Mouse (Mus musculus): ENCODE data around the gene Trim80. TPM values are rescaled to one million over a fixed set of nuclear protein-coding genes. Genes with fewer than 3 reads are reported as not detected.

Gene Trim80
- total and polyA plus RNA-seq, 3 experiments: not detected

DNA sequence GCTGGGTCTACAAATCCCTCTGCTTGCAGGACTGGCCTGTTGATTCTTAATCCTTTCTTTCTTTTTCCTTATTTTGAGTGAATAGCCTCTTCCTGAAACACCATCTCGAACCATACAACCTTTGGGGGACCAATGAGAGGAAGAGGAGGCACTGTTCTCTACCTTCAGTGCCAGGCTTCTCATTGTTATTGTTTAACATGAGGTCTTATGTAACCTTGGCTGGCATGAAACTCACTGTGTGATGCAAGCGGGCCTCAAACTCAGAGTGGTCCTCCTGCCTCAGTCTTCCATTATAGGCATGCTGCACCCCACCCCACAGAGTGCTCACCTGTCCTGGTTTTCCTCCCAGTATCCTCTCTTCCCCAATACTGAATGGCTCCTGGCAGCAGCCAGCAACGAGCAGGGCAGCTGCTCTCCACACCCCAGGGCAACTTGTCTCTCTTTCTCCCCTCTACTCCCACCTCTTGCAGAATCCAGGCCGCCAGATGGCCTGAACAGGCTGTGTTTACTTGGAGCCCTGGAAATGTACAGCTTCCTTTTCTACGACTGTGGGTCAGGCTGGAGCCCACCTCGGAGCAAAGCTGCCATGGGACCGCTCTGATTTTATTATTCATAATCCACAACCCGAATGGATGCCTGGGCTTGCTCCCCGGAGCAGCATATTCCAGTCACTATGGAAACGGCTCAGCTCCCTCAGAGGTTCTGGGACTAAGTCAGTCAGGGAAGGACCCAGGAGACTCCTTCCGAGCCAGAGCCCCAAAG is 39.5 kb upstream of the Trim80 start:
- DNase-seq (ENCODE audit: low read depth, low spot score): no peak
- Histone ChIP-seq H3K36me3 (ENCODE audit: control insufficient read depth in 1 of 2, insufficient read depth in 2 of 2, low read length in 2 of 2) (peaks cover 0 to 14% of the 10 kb centered on the region in 2 experiments; a peak in 2 of 4 replicates), H3K4me3 (ENCODE audit: control insufficient read depth in 1 of 2, insufficient read depth in 1 of 2, low read depth in 2 of 2, low read length in 2 of 2) (no peak overlapping the region), H3K9me3 (replicated peaks; ENCODE audit: insufficient read depth, low read length) (no peaks in the 10 kb centered on the region), H3K27ac (ENCODE audit: control insufficient read depth, low read depth, low read length) (no peak overlapping the region), H3K4me1 (ENCODE audit: control insufficient read depth in 1 of 2, insufficient read depth in 2 of 2, low read length in 2 of 2) (peaks cover 2 to 21% of the 10 kb centered on the region in 2 experiments; a peak in 2 of 4 replicates), H3K79me2 (ENCODE audit: control insufficient read depth, insufficient read depth, low read length, poor library complexity) (peaks cover 10% of the 10 kb centered on the region), H3K27me3 (ENCODE audit: control insufficient read depth in 1 of 2, insufficient read depth in 2 of 2, low read length in 2 of 2) (no peaks in the 10 kb centered on the region), H3K9ac (ENCODE audit: control insufficient read depth, low read depth, low read length, poor library complexity, severe bottlenecking) (no peak overlapping the region)
- TF ChIP-seq MAFK (IDR thresholded peaks at IDR 0.05; ENCODE audit: borderline replicate concordance, low read depth, low read length): no peak
- TF ChIP-seq RCOR1 (IDR thresholded peaks at IDR 0.05; ENCODE audit: low read depth, low read length): no peak

DNA sequence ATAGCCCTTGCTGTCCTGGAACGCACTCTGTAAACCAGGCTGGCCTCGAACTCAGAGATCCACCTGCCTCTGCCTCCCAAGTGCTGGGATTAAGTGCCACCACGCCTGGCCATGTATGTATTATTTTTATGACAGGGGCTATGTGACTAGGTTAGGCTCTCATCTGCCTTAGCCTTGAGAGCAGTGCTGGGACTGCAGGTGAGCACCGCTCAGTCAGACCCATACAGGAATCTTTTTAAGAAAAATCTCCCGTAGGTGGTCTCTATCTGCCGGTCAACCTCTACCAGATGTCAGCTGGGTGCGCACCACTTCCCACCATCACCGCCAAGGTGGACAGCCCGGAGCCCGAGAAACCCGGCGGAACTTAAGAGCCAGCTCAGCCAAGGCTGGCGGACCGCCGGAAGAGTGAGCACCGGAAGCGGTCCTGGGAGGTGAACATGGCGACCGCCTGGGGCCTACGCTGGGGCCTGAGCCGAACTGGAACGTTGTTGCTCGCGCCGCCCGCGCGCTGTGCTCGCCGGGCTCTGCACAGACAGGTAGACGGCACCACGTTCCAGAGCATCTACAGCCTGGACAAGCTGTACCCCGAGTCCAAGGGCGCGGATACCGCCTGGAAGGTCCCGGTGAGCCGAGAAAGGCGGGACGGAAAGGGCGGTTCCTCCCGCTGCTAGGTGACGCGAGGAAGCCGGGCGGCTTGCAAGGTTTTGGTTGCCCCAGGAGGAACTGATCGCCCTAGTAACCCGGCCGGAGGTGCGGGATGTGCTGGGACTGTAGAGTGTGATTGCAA is 36.8 kb upstream of the Trim80 start, which contains the start of gene Mrpl58:
Gene Mrpl58, plus strand, starts transcription at position 415 of the 787 bp plus-strand sequence.
- peak; percentile 96 for DNase-seq (ENCODE audit: low read depth, low spot score)
- peak within 1 kb of the TSS; percentile 94 for H3K9ac ChIP-seq (ENCODE audit: control insufficient read depth, low read depth, low read length, poor library complexity, severe bottlenecking)
- peaks cover 10% of the 10 kb centered on the region for H3K79me2 ChIP-seq (ENCODE audit: control insufficient read depth, insufficient read depth, low read length, poor library complexity)
- H3K36me3 ChIP-seq (ENCODE audit: control insufficient read depth in 1 of 2, insufficient read depth in 2 of 2, low read length in 2 of 2): peaks cover 0 to 14% of the 10 kb centered on the region in 2 experiments; a peak in 2 of 4 replicates
- H3K27ac ChIP-seq (ENCODE audit: control insufficient read depth, low read depth, low read length): peak within 1 kb of the TSS; percentile 86
- H3K27me3 ChIP-seq (ENCODE audit: control insufficient read depth in 1 of 2, insufficient read depth in 2 of 2, low read length in 2 of 2): no peaks in the 10 kb centered on the region
- H3K4me1 ChIP-seq (ENCODE audit: control insufficient read depth in 1 of 2, insufficient read depth in 2 of 2, low read length in 2 of 2): peaks cover 2 to 21% of the 10 kb centered on the region in 2 experiments; a peak in 2 of 4 replicates
- peak within 1 kb of the TSS; percentile 88 to 91 for H3K4me3 ChIP-seq (ENCODE audit: control insufficient read depth in 1 of 2, insufficient read depth in 1 of 2, low read depth in 2 of 2, low read length in 2 of 2)
- H3K9me3 ChIP-seq (replicated peaks; ENCODE audit: insufficient read depth, low read length): no peaks in the 10 kb centered on the region
- TF ChIP-seq ZC3H11A (IDR thresholded peaks at IDR 0.05; ENCODE audit: low read depth, low read length): no peak
- TF ChIP-seq MAX (IDR thresholded peaks at IDR 0.05; ENCODE audit: low read length): peak; percentile 66
- TF ChIP-seq MAZ (IDR thresholded peaks at IDR 0.05; ENCODE audit: low read depth, low read length): peak; percentile 89
- peak; percentile 77 for TF ChIP-seq KAT2A (conservative IDR thresholded peaks at IDR 0.05; ENCODE audit: low read depth, low read length)
- TF ChIP-seq RAD21 (IDR thresholded peaks at IDR 0.05; ENCODE audit: low read depth, low read length): no peak
- TF ChIP-seq ZNF384 (IDR thresholded peaks at IDR 0.05; ENCODE audit: low read depth, low read length): 0 out of 2 replicates have a peak, but pooled peaks have one; percentile 10
- peak; percentile 97 for TF ChIP-seq HCFC1 (IDR thresholded peaks at IDR 0.05; ENCODE audit: low read depth, low read length)
- TF ChIP-seq CHD1 (IDR thresholded peaks at IDR 0.05; ENCODE audit: low read depth, low read length): peak; percentile 81
- peak; percentile 10; the same call in 1 of the 2 replicates for TF ChIP-seq NRF1 (IDR thresholded peaks at IDR 0.05; ENCODE audit: insufficient read depth, low read depth, low read length, poor library complexity, severe bottlenecking)
- peak; percentile 93 for TF ChIP-seq TBP (IDR thresholded peaks at IDR 0.05; ENCODE audit: low read depth, low read length)
- TF ChIP-seq TCF12 (IDR thresholded peaks at IDR 0.05; ENCODE audit: low read depth, low read length): peak; percentile 90
- 0 out of 2 replicates have a peak, but pooled peaks have one; percentile 38 for TF ChIP-seq USF1 (IDR thresholded peaks at IDR 0.05; ENCODE audit: low read depth, low read length)
- peak in 1 of 2 experiments; percentile 44; a peak in 2 of 4 replicates for TF ChIP-seq EP300 (IDR thresholded peaks at IDR 0.05; ENCODE audit: low read depth in 1 of 2, low read length in 2 of 2)
- 0 out of 2 replicates have a peak, but pooled peaks have one; percentile 19 for TF ChIP-seq SMC3 (IDR thresholded peaks at IDR 0.05; ENCODE audit: low read depth, low read length)
- TF ChIP-seq MYC (IDR thresholded peaks at IDR 0.05; ENCODE audit: low read depth, low read length): peak; percentile 55; the same call in 1 of the 2 replicates
- TF ChIP-seq RCOR1 (IDR thresholded peaks at IDR 0.05; ENCODE audit: low read depth, low read length): 0 out of 2 replicates have a peak, but pooled peaks have one; percentile 24
- no peak for TF ChIP-seq JUND (IDR thresholded peaks at IDR 0.05; ENCODE audit: low read depth, low read length)
- TF ChIP-seq USF2 (IDR thresholded peaks at IDR 0.05; ENCODE audit: borderline replicate concordance in 1 of 2, insufficient read depth in 1 of 2, low read depth in 1 of 2, low read length in 2 of 2): no peak
- peak; percentile 91; the same call in 1 of the 2 replicates for TF ChIP-seq UBTF (IDR thresholded peaks at IDR 0.05; ENCODE audit: borderline replicate concordance, insufficient read depth, low read depth, low read length)
- 0 out of 2 replicates have a peak, but pooled peaks have one; percentile 23 for TF ChIP-seq GABPA (IDR thresholded peaks at IDR 0.05; ENCODE audit: low read depth, low read length)
- TF ChIP-seq POLR2AphosphoS2 (IDR thresholded peaks at IDR 0.05; ENCODE audit: low read length): peak; percentile 94
- no peak for TF ChIP-seq TAL1 (IDR thresholded peaks at IDR 0.05; ENCODE audit: low read length)
- no peak for TF ChIP-seq POLR2AphosphoS5 (IDR thresholded peaks at IDR 0.05; ENCODE audit: borderline replicate concordance, low read depth, low read length)
- no peak for TF ChIP-seq CHD2 (IDR thresholded peaks at IDR 0.05; ENCODE audit: low read length)
- peak; percentile 93 for TF ChIP-seq MXI1 (IDR thresholded peaks at IDR 0.05; ENCODE audit: low read depth, low read length)
- TF ChIP-seq ZKSCAN1 (IDR thresholded peaks at IDR 0.05; ENCODE audit: low read depth, low read length): no peak; the same call in 1 of the 2 replicates
